Mouse (Mus musculus): ENCODE measurements around the gene Hck.

- TF ChIP-seq CTCF (IDR thresholded peaks at IDR 0.05; ENCODE audit: low read depth, low read length) (no peak), GATA1 (IDR thresholded peaks at IDR 0.05; ENCODE audit: borderline replicate concordance, low read length) (no peak), TAL1 (conservative IDR thresholded peaks at IDR 0.05; ENCODE audit: low read depth, low read length) (no peak), GATA2 (IDR thresholded peaks at IDR 0.05; ENCODE audit: borderline replicate concordance, low read depth, low read length) (no peak), POLR2AphosphoS5 (IDR thresholded peaks at IDR 0.05; ENCODE audit: insufficient replicate concordance, low read depth, low read length) (no peak)
Observed at GRCm38 (mm10) chr2:153089316-153089715, 19.0 kb upstream of the Hck start.

Measured in G1E (cell line).